Mouse (Mus musculus) ovary, adult 18-20 months (tissue): Measurements from ENCODE around the gene Exoc3l.

Experiments used
- DNase-seq: peaks from one replicate; pipeline ENCODE4 v3.0.0; 2022; ENCODE audit warnings: low spot score, mixed read lengths

Gene Exoc3l

DNA sequence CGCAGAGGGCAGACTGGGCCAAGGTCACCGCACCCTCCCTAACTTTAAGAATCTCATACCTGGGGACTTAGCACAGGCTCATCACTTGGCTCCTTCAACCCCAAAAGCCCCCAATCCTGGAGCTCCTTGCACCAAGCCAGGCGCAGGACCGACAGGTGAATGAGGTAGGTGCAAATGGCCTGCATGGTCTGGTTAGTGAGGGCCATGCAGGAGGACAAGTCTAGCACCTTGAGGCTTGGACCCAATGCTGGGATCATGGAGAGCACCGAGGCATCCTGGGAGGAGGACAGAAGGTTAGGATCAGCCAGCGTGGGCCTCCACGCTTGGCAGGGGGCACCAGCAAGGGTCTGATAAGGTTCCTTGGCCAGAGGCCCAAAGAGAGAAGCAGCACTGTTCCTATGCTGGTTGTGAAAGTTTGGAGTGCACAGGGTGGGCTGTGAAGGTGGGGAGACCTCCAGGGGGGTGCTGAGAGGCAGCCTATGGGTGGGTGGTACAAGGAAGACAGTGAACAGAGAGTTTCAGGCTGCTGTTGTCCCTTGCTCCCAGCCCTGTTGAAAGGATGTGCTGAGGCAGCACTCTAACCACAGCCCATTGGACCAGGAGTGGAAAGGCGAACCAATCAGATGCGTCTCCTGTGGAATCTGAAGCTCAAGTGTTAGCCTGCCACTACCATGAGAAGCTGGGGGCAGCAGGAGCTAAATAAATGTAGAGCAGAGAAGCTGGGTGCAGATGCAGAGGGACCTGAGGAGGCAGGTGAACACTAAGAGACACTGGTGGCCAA, 17.9 kb upstream of the Exoc3l start:
- no peak for DNase-seq

DNA sequence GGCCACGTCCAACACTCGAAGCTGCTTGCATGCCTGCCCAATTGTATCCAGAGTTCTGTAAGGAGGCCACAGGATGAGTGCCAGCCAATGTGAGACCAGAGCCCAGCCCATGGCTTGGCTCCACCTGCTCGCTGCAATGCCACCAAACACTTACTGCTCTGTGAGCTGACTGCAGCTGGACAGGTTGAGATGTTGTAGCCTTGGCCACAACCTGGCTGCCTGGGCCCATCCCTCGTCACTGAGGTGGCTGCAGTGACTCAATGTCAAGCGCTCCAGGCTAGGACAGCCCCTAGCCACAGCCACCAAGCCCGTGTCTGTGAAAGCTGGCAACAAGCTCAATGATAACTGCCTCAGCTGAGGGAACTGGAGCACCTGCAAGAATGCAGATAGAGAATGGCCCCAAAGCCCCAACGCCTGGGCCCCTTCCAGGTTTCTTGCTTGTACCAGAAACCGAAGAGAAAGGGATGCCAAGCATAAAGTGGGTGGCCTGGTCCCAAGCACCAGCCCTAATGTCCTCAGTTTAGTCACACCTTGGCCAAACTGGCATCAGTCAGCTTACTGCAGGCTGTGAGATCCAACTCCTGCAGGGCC, 17.1 kb upstream of the Exoc3l start:
- DNase-seq = no peak

DNA sequence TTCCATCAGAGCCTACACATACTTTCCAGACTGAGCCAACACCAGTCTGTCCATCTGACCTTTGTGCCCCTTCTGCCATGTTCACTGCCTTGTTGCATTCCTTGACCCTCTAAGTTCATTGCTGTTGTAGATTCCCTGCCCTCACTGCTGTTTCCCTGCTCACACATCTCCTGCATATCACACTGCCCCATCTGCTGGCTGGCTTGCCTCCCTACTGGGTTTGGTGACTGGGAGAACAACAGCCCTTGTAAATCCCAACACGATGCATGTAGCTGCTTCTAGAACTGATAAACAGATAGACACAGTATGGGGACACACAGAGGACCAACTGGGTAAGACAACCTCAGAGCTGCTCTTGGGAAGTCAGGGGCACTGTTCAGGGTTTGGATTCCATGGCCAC, 15.8 kb upstream of the Exoc3l start:
- DNase-seq = no peak

DNA sequence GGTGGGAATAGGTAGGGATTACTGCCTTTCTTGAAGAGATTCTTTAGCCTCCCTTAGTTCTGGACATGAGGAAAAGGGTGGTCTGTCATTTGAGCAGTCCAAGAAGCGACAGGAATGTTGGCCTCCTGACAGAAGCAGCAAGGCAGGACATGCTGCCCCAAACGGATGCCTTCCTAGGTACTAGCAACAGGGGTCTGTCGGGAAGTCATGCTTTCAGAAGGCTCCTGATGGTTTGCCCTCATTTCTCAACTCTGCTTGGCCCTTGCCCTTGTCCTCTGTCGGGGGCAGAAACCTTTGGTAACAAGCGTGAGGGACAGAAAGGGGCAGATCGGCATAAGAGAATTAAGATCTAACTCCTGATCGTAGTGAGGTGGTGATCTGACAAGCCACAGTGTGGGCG, 14.2 kb upstream of the Exoc3l start:
- DNase-seq = no peak

DNA sequence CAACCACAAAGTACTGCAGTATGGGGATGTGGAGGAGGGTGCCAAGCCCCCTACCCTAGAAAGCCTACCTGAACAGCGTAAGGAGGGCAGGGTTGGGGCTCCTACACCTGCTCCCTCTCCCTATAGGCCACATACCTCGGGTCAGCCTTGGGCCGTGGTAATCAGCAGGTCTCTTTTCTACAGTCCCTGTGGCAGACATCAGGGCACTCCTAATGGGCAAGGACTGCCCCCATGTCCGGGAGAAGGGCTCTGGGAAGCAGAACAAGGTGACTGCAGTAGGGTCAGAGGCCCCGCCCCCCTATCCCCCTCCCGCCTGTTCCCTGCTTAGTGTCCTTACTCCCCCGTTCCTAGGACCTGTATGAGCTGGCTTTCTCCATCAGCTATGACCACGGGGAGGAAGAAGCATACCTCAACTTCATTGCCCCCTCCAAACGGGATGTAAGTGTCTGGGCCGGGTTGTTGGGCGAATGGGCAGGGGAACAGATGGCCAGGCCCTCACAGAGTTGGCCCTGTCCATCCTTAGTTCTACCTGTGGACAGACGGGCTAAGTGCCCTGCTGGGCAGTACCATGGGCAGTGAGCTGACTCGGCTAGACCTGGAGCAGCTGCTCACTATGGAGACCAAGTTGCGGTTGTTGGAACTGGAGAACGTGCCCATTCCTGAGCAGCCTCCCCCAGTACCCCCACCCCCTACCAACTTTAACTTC, 13.4 kb upstream of the Exoc3l start:
- no peak for DNase-seq

DNA sequence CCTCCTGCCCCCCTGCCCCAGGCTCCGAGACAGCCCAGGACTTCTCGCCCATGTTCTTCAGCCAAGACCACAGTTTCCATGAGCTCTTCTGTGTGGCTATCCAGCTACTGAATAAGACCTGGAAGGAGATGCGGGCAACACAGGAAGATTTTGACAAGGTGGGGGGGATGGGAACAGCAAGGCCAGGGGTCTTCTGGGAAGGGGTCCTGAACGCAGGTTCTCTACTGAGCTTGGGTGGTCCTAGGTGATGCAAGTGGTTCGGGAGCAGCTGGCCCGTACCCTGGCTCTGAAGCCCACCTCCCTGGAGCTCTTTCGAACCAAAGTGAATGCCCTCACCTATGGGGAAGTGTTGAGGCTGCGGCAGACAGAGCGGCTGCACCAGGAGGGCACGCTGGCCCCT, 12.5 kb upstream of the Exoc3l start:
- no peak for DNase-seq

DNA sequence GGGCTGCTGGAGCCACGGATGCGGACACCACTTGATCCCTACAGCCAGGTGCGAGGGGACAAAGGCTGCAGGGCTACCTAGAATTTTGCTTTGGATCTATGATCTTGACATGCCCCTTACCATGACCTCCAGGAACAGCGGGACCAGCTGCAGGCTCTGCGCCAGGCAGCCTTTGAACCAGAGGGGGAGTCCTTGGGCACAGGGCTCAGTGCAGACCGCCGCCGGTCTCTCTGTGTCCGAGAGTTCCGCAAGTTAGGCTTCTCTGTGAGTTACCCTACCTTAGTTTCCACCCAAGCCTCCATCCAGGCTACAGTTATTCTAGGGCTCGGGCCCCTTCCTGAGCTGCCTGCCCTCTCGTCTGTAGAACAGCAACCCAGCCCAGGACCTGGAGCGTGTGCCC, 11.8 kb upstream of the Exoc3l start:
- no peak for DNase-seq

DNA sequence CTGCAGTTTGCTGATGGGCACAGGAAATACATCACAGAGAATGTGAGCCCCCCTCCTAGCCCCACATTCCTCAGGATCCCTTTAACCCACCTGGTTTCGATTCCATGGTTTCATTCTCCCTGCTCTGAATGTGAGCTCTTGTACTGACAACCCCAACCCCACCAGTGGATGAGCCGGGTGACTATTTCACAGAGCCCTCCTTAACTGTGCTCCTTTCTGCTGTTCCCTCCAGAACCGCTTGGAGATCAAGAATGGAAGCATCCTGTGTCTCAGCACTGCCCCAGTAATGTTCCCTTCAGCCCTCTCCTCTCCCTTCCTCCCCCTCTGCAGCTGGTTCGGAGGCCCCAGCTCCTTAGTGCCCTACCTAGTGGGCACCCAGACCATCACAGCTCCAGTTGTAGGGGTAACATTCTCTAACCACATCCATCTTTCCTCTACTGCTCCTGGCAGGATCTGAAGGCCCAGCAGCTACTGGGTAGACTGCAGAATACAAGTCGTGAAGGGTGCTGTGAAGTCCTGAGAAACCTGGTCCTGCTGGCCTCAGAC, 10.3 kb upstream of the Exoc3l start:
- peak; percentile 1 for DNase-seq

DNA sequence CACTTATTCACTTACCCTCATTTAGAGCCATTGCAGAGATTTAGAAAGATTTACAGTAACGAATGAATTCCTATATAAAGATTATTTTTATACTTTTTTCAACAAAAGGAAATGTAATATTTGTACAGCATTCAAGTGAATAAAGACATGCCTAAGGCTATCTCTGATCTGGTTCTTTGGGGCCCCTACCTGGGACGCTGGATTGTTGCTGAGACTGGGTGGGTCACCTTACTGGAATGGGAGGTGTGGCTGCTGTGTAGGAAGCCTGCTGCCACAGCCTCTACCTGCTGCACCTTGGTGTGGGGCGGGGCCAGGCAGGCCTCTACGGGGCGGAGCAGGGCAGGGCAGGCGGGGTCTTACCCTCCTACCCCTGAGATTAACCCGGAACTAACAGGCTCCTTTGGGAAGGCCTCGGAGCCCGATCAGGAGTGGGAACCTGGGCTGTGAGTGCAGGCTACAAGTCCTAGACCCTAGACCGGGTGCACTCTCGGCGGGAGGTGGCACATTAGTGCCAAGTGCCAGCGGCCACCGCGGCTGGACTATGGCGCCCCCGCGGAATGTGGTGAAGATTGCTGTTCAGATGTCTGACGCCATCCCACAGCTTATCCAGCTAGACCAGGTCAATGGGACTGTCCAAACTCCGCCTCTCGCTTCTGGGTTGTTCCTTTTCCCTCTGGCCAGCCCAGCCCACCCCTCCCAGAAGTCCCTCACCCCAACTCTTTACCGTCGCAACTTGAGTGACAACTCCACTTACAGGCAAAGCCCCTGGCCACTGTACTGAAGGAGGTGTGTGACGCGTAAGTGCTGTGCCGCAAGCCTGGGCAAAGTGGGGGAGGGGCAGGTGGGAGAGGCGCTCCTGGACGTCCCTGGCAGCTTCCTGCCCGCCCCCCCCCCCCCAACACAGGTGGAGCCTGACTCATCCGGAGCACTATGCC, 9.6 kb upstream of the Exoc3l start, which contains the start of gene Elmo3:
Gene Elmo3, plus strand, starts transcription at position 391 of the 935 bp plus-strand sequence.
- DNase-seq = no peak

DNA sequence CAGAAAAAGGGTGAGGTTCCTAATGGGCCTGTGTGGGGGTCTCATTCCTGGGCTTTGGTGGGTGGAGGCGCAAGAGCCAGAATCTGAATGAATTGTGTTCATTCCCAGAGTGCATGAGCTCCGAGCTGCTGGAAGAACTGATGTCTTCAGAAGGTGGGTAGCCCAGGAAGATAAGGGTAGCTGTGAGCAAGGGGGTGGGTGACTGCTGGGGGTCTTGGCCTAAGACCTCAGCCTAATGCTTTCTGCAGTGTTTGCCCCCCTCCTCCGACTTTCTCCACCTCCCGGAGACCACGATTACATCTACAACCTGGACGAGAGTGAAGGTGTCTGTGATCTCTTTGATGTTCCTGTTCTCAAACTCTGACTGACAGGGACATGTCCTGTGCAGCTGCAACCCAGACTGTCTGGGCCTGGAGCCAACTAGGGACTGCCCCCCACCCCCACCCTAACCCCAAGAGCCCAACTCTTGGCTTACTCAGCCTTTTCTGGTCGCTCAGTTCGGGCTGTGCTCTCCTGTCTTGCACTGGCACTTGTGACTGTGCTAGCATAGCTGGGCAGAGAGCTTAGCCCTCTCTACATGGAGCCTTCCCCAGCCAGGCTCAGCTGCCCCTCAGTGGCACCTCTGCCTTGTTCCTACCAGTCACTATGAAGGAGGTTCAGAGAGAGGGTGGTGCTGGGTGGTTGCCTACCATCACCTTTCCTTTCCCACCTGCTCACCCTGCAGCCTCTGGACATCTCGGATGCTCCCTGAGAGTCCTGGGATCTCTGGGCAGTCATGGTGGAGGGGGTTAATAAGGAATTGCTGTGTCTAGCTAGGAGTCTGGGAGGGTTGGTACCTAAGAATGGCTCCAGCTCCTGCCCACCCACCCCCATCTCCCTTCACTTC, 8.7 kb upstream of the Exoc3l start:
- no peak for DNase-seq

DNA sequence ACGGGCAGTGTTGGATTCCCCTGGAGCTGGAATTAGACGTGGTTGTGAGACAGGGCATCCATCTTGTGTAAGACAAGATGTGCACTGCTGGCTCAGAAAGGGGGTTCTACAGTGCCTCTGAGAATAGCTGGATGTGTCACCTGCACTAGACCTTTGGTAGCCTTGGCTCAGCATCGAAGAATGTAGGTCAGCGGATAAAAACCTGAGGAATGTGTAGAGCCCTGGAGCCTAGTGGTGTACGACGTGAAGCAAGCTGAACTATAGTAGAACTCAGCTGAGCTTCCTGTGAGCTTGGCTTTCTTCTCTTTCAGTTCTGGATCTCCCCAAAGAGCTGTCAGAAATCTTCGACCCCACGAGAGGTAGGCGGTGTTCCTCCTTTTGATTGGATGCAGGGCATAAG, 8.0 kb upstream of the Exoc3l start:
- no peak for DNase-seq

DNA sequence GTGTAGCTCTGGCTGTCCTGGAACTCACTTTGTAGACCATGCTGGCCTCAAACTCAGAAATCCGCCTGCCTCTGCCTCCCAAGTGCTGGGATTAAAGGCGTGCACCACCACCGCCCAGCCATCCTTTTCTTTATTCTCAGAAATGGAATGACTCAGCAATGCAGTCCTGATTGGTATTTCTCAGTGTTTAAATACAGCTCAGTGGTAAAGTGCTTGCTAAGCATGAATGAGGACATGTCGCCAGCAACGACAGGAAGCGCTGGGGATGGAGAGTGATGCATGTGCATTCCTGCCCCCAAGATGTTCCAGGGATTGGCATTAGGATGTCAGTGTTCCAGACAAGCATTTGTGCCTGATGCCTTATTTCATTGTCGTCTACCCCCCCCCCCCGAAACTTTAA, 7.5 kb upstream of the Exoc3l start:
- no peak for DNase-seq

DNA sequence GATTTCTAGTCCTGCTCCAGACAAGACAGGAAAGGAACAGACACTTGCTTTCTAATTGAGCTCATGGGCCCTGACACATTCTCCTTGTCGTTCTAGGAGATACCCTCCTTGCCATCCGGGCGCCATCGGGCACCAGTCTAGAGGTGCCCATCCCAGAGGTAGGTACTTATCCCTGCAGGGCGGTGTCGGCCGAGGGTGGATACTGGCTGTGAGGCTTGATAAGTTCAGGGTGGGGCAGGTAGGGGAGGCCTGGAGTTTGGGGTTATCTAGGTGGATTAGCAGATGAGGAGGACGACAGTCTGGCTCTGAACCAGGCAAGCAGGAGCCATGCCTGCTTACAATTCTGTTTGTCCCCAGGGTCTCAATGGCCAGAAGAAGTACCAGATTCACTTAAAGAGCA, 4.1 kb upstream of the Exoc3l start:
- no peak for DNase-seq

DNA sequence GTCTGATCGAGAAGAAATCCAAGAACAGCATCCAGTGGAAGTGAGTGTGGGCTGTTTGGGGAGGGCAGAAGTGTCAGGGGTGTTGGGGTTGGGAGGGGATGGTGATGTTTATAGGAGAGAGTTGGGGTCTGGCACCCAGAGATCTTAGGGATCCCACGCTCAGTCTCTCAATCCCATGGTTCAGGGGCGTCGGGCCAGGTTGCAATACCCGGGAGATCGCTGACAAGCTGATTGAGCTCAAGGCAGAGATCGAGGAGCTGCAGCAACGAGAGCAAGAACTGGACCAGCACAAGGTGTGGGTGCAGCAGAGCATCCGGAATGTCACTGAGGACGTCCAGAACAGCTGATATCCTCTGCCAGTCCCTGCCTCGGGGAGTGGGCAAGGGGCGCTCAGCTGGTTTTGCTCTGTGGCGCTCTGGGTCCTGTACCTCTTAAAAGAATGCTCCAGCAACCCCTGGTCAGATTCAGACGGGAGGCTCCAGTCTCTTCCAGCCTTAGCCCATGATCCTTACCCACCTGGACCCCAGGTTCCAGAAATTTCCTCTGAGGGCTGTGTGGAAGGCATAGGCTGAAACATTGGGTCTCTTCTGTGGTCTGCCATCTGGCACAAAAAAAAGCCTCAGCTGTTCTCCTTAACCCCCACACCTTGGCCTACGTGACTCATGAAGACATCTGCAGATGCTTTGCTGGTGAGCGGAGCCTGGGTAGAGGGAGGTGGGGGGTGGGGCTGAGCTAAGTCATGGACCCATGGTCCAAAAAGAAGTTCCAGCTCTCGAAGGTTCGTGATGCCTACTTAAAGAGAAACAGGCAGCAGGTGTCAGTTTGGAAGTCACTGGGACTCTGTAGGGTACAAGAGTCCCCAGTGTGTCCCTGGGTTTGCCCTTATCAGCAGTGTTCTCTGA, 2.7 kb upstream of the Exoc3l start:
- DNase-seq = no peak

DNA sequence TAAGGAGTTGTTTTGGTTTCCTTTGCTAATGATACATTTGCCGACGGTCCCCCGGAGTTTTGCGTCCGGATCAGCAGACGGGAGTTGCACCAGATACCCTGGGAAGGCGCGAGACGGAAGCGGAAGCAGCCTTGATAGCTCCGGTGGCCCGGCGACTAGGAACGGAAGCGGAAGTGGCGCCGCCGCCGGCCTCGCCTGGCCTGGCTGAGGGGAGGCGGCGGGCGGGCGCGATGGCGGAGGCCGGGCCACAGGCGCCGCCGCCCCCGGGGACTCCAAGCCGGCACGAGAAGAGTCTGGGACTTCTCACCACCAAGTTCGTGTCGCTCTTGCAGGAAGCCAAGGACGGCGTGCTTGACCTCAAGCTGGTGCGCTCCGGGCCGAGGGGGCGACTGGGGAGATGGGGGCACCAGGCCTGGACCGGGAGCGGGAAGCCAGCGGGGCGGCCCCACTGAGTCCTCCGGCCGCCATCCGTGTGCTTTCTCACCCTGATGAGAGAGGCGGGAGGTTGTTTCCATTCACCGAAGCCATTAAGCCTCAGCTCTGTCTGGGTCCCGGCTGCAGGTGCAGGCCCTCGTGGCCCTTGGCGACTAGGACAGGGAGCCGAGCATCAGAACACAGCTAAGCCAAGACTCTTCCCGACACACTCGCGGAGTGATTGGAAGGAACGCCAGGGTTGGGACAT, 1.8 kb upstream of the Exoc3l start, which contains the start of gene E2f4:
Gene E2f4, plus strand, starts transcription at position 153 of the 682 bp plus-strand sequence.
- peak; percentile 86 for DNase-seq

DNA sequence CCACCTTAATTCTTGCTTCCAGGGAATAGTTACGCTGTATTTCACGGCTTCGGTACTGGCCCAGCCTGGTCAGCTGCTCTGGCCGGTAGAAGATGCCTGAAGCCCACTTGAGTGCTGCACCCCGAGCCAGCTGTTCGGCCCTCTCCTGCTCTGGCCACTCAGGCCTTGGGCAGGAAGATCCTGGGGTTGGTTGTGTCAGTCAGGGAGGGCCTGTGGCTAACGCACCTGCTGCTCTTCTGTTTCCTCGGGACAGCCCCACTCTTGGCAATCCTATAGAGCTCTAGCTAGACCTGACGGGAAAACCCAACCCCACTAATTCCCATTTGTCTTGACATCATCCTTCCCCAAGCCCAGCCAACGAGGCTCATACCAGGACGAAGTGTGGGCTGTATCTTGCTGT, 645 bp downstream of the Exoc3l start:
- DNase-seq = no peak

DNA sequence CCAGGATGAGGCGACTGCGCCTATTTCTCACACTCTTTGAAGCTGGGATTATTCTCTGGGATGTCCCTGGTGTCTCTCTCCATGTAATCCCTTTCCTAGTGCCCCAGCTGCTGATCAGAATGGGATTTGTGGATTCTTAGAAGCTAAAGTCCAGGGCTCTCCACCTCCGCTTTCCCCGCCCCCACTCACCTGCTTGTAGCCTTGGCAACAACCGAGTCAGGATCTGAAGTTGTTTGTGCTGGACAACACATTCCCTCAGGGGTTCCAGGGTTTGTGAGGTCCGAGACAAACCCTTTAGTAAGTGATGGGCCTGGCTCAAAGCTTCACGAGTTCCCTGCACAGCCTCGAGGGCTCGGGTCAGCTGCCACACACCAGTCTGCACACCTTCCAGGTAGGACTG, 1.1 kb downstream of the Exoc3l start:
- no peak for DNase-seq

DNA sequence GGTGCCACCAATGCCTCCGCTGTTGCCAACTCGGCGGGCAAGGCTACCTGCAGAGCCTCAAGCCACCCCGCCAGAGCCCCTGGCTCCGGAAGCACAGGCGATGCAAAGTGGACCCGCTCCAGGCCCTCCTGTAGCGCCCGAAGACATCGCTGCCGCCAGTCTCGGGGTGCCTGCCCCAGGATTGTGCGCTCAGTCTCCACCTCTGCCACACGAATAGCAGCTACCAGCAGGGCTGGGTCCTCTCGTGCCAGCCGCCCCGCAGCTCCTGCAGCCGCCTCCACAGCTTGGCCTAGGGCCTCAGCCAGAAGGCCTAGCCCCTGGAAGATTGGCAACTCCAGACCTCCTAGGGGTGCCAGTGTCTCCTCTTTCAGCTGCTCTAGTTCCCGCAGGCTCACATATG, 2.5 kb downstream of the Exoc3l start:
- DNase-seq = no peak

DNA sequence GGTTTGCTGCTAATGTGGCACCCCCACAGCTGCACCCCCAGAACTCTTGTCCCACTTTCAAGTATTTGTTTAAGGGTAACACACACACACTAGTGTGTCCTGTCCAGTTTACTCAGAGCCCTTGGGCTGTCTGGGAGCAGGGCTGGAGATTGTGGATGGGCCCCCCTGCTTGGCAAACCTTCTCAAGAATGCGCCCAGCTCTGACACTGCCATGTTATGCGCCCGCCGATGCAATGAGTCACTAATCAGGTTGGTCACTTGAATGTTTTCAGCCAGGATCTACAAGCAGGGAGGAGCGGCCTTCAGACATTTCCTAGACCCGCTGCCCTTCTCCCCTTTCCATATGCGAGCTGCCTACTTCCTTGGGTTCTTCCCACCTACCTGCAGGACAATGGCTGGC, 3.4 kb downstream of the Exoc3l start:
- no peak for DNase-seq
